Mouse (Mus musculus) embryonic facial prominence, embryonic 11.5 days (tissue): ENCODE data around the gene Ankrd55. TPM values are rescaled to one million over a fixed set of nuclear protein-coding genes. Genes with fewer than 3 reads are reported as not detected.

ENCODE experiments used
- ATAC-seq: fragments of 200-750 bp; cut with Nextera tagmentation; replicated peaks from 2 replicates; pipeline ENCODE4 v1.8.0; 2017; ENCODE audit warnings: low read depth; ENCODE audit not compliant: insufficient number of reproducible peaks, low FRiP score, low TSS enrichment
- DNase-seq: peaks from one replicate; pipeline ENCODE4 v3.0.0-alpha.2; 2015; ENCODE audit warnings: low spot score
- H3K27ac ChIP-seq: fragments of 300-500 bp; sonication (generic); replicated peaks from 2 replicates; pipeline ENCODE4 v1.5.1; 2014; ENCODE audit warnings: mild to moderate bottlenecking, low read depth, low read length, control low read depth
- H3K27me3 ChIP-seq: fragments of 300-500 bp; sonication (generic); 2 replicates; pipeline ENCODE4 v1.6.1; 2014; ENCODE audit warnings: mild to moderate bottlenecking, low read length, moderate library complexity, mixed read lengths; ENCODE audit not compliant: control insufficient read depth, insufficient read depth
- H3K36me3 ChIP-seq: fragments of 300-500 bp; sonication (generic); replicated peaks from 2 replicates; pipeline ENCODE4 v1.6.1; 2014; ENCODE audit warnings: low read depth, mild to moderate bottlenecking, low read length, moderate library complexity, mixed read lengths; ENCODE audit not compliant: control insufficient read depth, insufficient read depth
- H3K4me1 ChIP-seq: fragments of 300-500 bp; sonication (generic); 2 replicates; pipeline ENCODE4 v1.6.1; 2014; ENCODE audit warnings: low read length, mixed read lengths; ENCODE audit not compliant: control insufficient read depth, insufficient read depth
- H3K4me2 ChIP-seq: fragments of 300-500 bp; sonication (generic); 2 replicates; pipeline ENCODE4 v1.6.1; 2014; ENCODE audit warnings: low read depth, mild to moderate bottlenecking, control low read depth, low read length, moderate library complexity
- H3K4me3 ChIP-seq: fragments of 300-500 bp; sonication (generic); 2 replicates; pipeline ENCODE4 v1.5.1; 2014; ENCODE audit warnings: low read depth, low read length, control low read depth
- H3K9ac ChIP-seq: fragments of 300-500 bp; sonication (generic); replicated peaks from 2 replicates; pipeline ENCODE4 v1.6.1; 2014; ENCODE audit warnings: mild to moderate bottlenecking, control low read depth, low read length
- H3K9me3 ChIP-seq: fragments of 300-500 bp; sonication (generic); replicated peaks from 2 replicates; pipeline ENCODE4 v1.6.1; 2016; ENCODE audit warnings: mild to moderate bottlenecking, low read length, inconsistent platforms, mixed read lengths; ENCODE audit not compliant: control insufficient read depth
- WGBS: fragments of 180-500 bp; shearing (Covaris S2); extraction: QIAGEN DNeasy Blood & Tissue Kit; methylation state at CpG from one replicate; pipeline ENCODE4 v1.1.7; 2014; 5-methylcytosine and 5-hydroxymethylcytosine counted together
- polyA plus RNA-seq: library from polyadenylated mRNA; unstranded; fragments of >200 nt; fragmentation: Nextera tagmentation; extraction: Ambion mirVana; gene quantifications from 2 replicates; pipeline ENCODE4 v1.2.1, GENCODE M21; 2014

The Ankrd55 gene
- polyA plus RNA-seq, 1 experiment from 2014 or later, result 1.1 TPM

DNA sequence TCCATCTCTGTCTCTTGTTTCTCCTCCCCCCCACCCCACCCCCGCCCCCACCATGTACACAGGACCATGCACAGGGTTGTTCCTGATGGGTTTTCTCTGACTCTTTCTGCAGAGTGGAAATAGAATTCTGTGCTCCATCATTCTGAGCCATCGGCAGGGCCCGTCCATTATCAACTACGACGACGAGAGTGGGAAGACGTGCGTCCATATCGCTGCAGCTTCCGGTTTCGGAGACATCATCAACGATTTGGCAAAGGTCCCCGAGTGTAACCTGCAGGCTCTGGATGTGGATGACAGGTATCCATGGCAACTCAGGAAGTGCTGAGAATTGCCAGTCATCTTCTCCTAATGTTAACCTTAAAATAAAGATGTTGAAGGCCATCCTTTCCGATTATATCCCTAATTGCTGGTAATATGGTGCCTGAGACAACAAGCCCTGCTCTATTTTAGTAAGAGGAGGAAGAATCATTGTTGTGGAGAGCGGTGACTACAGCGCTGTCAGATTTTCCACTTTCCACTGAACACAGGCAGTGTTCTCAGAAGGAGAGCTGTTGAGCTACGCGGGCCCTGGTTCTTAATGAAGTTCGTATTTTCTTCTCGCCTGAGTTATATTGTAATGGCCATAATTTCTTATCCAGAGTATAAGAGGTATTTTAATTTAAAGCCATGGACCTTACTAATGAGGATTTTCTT is 67.7 kb downstream of the Ankrd55 start:
- Histone ChIP-seq H3K4me2 (no peak overlapping the region), H3K4me3 (no peak overlapping the region), H3K9ac (no peak overlapping the region), H3K27me3 (no peaks in the 10 kb centered on the region), H3K36me3 (no peaks in the 10 kb centered on the region), H3K9me3 (no peaks in the 10 kb centered on the region), H3K4me1 (peaks cover 2% of the 10 kb centered on the region; the same call in 1 of the 2 replicates), H3K27ac (no peak overlapping the region)
- no peak for ATAC-seq
- WGBS, result 88% methylated on average over 20 of the region's 20 CpGs
- DNase-seq, result no peak

DNA sequence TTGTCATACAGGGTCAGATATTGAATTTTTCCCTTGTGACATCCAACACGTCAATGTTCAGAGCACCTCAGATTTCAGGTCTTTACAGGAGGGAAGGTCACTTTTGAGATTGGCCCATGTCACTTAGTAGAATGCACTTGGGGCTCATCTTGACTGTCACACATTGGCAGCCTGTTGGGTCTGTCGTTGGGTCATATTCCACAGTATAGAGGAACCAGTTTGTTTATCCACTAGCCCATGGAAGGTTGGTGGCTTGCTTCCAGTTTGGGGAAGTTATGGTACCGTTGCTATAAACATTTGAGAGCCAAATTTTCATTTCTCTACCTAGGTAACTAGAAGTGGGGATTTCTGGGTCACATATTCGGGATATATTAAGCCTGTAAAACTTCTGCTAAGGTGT is 73.3 kb downstream of the Ankrd55 start:
- H3K4me2 ChIP-seq, result no peak overlapping the region
- no peaks in the 10 kb centered on the region for H3K9me3 ChIP-seq
- no peak overlapping the region for H3K27ac ChIP-seq
- H3K4me3 ChIP-seq, result no peak overlapping the region
- no peak for ATAC-seq
- WGBS, result 87% methylated on average over 4 of the region's 4 CpGs
- H3K36me3 ChIP-seq, result no peaks in the 10 kb centered on the region
- no peak for DNase-seq
- no peaks in the 10 kb centered on the region for H3K4me1 ChIP-seq
- H3K9ac ChIP-seq, result no peak overlapping the region
- no peaks in the 10 kb centered on the region for H3K27me3 ChIP-seq

- Histone ChIP-seq H3K9ac (no peak overlapping the region), H3K36me3 (no peaks in the 10 kb centered on the region), H3K27ac (no peak overlapping the region), H3K4me2 (no peak overlapping the region), H3K4me3 (no peak overlapping the region), H3K9me3 (no peaks in the 10 kb centered on the region), H3K27me3 (no peaks in the 10 kb centered on the region), H3K4me1 (no peaks in the 10 kb centered on the region)
- ATAC-seq (no peak), DNase-seq (no peak)
- WGBS, result 91% methylated on average over 10 of the region's 10 CpGs
These were observed 75.0 kb downstream of the Ankrd55 start for GRCm38 (mm10) chr13:112363218-112363617.

- no peak for DNase-seq
- 91% methylated on average over 3 of the region's 3 CpGs for WGBS
- Histone ChIP-seq H3K27me3 (no peaks in the 10 kb centered on the region), H3K36me3 (no peaks in the 10 kb centered on the region), H3K4me3 (no peak overlapping the region), H3K9me3 (no peaks in the 10 kb centered on the region), H3K27ac (no peak overlapping the region), H3K4me2 (no peak overlapping the region), H3K9ac (no peak overlapping the region), H3K4me1 (no peaks in the 10 kb centered on the region)
- ATAC-seq, result no peak
These were observed 75.5 kb downstream of the Ankrd55 start for GRCm38 (mm10) chr13:112363746-112364145.

GRCm38 (mm10) chr13:112364698-112365097 is 76.4 kb downstream of the Ankrd55 start:
- WGBS, result 81% methylated on average over 5 of the region's 5 CpGs

DNA sequence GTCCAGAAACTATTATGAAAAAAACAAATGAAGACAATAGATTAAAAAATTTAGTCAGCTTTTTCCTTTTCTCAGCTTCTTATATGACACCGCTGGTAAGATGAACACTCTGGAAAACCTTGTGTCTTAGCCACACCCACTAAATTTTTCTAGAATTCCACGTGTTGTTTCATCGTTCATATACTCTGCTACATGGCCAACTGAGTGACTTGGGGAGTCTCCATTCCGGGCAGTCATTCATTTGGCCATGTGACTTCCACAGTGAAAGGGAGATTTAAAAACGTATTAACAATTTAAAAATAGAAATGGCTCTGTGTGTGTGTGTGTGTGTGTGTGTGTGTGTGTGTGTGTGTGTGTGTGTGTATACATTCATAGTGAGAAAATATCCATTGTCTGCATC is 77.1 kb downstream of the Ankrd55 start:
- Histone ChIP-seq H3K36me3 (no peaks in the 10 kb centered on the region), H3K4me1 (no peaks in the 10 kb centered on the region), H3K4me2 (no peak overlapping the region), H3K27me3 (no peaks in the 10 kb centered on the region), H3K4me3 (no peak overlapping the region), H3K9me3 (no peaks in the 10 kb centered on the region), H3K27ac (no peak overlapping the region), H3K9ac (no peak overlapping the region)
- no peak for DNase-seq
- ATAC-seq, result no peak
- WGBS, result 79% methylated on average over 5 of the region's 5 CpGs

More at GRCm38 (mm10) chr13:112364698-112365097, 76.4 kb downstream of the Ankrd55 start:
- Histone ChIP-seq H3K9ac (no peak overlapping the region), H3K27ac (no peak overlapping the region), H3K4me2 (no peak overlapping the region), H3K27me3 (no peaks in the 10 kb centered on the region), H3K4me3 (no peak overlapping the region), H3K9me3 (no peaks in the 10 kb centered on the region), H3K36me3 (no peaks in the 10 kb centered on the region), H3K4me1 (no peaks in the 10 kb centered on the region)
- no peak for DNase-seq
- no peak for ATAC-seq

- DNase-seq, result peak; percentile 15
- 47% methylated on average over 4 of the region's 4 CpGs for WGBS
These were observed 77.5 kb downstream of the Ankrd55 start for GRCm38 (mm10) chr13:112365762-112366161.

GRCm38 (mm10) chr13:112366321-112367029 is 78.2 kb downstream of the Ankrd55 start:
- DNase-seq, result no peak
- H3K4me2 ChIP-seq, result no peak overlapping the region
- H3K27ac ChIP-seq, result no peak overlapping the region
- no peak overlapping the region for H3K4me3 ChIP-seq
- no peaks in the 10 kb centered on the region for H3K4me1 ChIP-seq
- no peak for ATAC-seq
- no peak overlapping the region for H3K9ac ChIP-seq
- H3K27me3 ChIP-seq, result no peaks in the 10 kb centered on the region
- no peaks in the 10 kb centered on the region for H3K9me3 ChIP-seq
- WGBS, result 79% methylated on average over 4 of the region's 4 CpGs
- H3K36me3 ChIP-seq, result no peaks in the 10 kb centered on the region

More at GRCm38 (mm10) chr13:112365762-112366161, 77.5 kb downstream of the Ankrd55 start:
- Histone ChIP-seq H3K9ac (no peak overlapping the region), H3K27ac (no peak overlapping the region), H3K4me1 (no peaks in the 10 kb centered on the region), H3K4me3 (no peak overlapping the region), H3K9me3 (no peaks in the 10 kb centered on the region), H3K4me2 (no peak overlapping the region), H3K36me3 (no peaks in the 10 kb centered on the region), H3K27me3 (no peaks in the 10 kb centered on the region)
- ATAC-seq, result no peak
